Mouse (Mus musculus) mouse trophoblast stem cell (cell line): ENCODE measurements around the gene Bcor.

Experiments
- in situ Hi-C, 2 experiments: fragments of 300-500 bp; cut with MseI, MboI; formaldehyde crosslinking; loops; 2 replicates in 1 of 2; 3 replicates in 1 of 2; pipeline ENCODE4 v1.15.1; 2025

Bcor gene

DNA sequence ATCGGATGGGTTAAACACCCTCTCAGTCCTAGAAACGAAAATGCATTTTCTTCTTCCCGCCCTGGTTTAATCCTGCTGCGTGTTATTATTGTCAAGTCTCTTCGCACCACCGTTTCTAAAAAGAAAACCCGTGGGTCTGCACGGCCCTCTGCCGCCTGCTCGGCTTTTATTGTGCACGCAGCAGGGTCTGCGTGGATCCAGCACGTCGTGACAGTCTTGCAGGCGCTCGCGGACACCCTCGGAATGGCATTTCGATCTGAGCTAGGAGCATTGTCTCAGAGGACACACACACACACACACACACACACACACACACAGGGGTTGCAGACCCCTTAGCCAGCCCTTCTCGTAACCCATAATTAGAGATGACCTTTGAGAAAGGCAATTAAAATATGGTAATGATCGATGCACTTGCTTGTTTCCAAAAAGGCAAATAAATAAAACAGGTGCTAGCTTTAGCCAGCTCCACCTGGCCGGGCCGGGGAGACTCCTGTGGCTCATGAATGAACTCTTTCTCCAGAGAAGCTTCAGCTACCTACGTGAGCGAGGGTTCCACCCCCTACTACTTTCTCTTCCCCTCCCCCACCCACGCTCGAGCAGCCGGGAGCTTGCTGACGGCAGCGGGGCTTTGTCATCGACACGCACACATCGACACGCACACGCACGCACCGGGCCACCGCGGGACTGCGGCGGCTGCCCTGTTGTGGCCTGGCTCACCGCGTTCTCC is 8.7 kb downstream of the Bcor start:
- in situ Hi-C loops: no loop called here

DNA sequence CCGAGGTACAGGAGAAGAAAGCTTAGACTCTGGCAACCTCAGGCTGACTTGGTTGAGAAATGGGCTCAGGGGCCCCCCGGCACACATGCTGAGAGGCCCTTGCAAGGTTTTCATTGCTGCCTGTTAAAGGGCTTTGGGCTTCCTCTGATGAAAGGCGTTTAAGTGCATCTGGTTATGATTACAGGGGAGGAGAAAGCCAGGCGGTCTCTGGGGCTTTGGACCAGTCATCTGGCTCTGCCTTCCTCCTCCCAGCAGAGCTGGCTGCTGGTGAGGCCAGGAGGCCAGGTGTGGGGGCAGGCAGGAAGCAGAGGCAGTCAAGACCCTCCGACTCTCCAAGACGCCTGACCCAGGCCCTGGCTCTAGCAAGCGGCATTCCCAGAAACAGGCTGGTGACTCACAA is 9.7 kb downstream of the Bcor start:
- in situ Hi-C loops: no loop called here

DNA sequence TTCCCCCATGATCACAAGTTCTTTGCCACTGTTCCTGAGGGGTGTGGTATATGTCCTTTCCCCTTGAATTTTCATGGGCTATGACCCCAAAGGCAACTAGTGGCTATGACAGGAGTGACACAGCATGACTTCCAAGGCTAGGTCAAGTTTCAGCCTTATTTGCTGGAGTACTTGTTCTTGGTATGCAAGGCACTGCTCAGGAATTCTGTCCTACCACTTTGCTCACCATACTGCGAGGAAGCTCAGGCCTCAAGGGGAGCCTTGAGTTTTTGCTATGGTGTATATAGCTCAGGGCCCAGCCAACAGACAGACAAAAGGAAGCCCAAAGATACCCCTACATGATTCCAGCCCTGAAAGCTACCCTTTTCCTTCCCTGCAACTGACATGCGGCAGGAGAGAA is 13.9 kb downstream of the Bcor start:
- in situ Hi-C loops: no loop called here

DNA sequence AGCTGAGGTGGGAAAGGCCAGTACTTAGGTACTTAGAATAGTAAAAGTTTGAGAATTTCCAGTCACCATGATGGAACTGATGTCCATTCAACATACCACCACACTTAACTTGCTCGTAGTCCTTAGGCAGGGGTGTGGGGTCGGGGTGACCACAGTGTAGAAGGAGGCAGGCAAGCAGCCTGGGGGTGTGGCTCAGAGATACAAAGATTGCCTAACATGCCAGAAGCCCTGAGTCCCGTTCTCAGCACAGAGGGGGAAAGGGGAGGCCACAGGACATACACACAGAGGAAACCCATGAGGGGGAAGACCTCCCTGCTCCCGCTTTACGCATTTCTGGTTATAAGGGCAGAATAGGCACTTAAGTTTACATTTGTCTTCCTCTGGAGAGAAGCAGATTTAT is 17.3 kb downstream of the Bcor start:
- in situ Hi-C loops: no loop called here

DNA sequence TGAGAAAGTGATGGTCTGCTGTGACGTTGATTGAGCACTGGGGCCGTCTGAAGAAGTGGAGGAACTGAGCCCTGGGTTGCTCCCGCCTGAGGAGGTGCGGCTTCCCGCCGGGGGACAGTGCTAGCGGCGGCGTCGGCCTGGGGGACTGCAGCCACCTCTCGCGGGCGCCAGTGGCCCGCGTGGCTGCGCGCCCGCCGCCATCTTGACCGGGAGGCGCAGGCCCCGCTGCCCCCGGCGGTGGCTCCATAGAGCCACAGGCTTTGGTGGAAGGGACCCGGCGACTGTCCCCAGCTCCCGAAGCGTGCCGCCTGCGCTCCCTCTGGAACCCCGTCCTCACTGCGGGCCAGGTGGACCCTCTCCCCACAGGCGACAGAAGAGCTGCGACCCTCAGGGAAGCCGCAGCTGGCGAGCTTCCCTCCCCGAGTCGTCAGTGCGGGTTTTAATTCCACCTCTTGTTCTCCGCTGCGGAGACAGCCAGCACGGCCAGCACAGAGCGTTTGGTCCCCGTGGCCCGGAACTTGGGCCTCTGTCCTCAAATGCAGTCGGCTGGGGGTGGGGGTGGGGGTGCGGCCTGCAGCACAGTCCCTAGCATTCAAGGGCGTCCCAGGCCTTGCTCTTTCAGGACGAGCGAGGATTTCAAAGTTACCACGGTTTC is 19.9 kb downstream of the Bcor start:
- in situ Hi-C loops: no loop called here

DNA sequence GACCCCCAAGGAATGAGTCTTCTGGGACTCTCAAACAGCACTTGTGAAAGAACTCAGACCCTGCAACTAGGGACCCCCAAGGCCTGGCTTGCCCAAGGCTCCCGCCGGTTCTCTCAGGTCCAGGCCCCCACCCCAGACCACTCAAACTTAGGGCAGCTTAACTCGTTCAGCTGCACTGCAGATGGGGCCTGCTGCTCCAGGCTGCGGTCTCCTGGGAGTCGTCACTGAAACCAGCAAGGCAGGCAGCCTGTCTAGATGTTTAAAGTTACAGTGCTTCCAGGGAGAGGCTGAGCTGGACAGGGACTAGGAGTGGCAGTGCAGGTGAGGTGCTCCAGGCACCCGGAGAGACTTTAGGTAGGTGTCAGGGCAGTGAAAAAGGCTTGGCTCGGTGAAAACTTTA is 21.9 kb downstream of the Bcor start:
- in situ Hi-C loops: no loop called here

DNA sequence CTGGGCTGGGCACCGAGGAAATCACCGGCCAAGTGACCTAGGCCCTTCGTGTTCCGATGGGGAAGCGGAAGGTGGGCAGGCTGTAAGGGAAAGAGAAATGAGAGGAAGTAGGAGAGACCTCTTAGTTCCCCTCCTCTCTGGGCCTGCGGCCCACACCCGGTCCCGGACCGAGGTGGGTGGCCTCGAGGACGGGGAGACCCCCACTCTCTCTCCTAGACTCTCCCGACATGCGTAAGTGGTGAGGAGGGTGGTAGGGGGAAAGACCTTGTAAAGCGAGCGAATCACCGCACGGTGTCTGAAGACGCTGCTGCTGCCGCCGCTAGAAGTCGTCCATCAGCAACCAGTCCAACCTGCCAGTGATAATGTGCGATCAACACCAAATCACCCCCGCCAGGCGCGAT is 23.0 kb downstream of the Bcor start:
- in situ Hi-C loops: no loop called here

DNA sequence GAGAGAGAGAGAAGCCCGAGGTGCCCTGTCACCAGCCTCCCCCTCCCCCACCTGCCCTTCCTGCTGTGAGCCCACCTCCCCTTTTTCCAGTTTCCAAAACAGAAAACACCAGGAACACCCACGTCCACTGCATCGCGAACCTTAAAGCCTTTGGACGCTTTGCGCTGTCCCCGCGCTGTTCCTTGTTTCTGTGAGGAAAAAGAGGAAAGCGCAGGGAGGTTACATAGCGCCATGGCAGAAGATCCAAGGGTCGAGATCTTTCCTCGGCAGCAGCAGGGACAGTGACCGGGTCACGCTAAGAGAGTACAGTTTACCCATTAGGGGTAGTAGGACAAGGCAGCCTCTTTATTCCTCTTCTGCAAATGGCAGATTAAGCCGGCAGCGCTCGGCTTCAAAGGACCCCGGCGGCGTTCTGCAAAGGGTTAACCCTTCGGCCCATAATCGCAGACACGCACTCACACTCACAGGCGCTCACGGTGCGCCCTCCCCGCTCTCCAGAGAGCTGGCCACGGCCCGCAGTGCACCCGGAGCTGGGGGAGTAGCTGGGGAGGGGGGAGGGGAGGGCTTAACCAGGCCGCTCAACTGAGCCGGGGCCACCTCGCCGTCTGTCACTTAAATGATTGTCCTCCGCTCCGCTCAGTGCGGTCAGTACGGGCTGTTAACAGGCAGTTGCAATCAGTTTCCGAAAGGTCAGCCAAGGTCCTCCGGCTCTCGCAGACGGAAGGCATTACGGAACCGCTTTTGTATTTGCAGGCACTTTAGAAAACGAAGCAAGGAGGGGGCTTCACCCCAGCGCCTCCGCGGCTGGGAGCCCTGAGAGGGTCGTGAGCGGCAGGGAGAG is 23.7 kb downstream of the Bcor start:
- in situ Hi-C loops: no loop called here

DNA sequence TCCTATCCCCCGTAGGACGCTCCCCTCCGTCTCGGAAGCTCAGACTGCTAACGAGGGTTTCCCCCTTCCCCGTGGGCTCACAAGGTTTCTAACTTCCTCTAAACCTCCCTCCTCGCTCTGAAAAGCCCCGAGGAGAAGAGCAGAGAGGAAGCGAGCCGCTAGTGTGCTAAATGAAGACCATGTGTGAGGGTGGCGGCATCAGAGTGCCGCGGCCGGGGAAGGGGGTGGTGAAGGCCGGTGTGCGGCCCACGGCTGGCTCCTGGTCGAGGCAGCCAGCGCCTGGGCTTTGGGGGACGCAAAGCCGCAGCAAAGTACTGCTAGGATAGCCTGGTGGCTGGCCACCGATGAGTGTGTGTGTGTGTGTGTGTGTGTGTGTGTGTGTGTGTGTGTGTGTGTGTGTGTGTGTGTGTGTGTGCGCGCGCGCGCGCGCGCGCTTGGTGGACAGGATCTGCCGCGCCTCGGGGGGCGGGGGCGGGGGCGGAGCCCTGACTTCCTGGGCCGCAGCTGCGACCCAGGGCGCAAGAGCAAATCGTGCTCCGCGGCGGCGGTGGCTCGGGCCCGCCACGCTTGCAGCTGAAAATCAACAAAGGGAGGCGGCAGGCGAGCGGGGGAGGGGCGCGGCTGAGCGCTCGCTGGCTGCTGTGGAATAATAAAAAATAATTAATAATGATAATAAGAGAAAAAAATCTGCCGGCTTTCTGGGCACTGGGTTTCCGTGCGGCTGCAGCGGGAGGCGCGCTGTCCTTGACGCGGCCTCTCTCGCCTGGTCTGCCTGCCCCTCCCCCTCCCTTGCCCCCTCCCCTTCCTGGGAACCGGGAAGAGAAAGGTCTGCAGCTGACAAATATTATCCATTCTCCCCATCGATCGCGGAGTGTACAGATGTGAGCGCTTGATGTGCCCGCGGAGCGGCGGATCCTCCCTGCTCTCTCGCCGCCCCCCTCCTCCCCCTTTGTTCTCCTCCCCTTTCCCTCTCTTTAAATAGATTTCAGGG is 24.7 kb downstream of the Bcor start:
- in situ Hi-C loops: no loop called here

DNA sequence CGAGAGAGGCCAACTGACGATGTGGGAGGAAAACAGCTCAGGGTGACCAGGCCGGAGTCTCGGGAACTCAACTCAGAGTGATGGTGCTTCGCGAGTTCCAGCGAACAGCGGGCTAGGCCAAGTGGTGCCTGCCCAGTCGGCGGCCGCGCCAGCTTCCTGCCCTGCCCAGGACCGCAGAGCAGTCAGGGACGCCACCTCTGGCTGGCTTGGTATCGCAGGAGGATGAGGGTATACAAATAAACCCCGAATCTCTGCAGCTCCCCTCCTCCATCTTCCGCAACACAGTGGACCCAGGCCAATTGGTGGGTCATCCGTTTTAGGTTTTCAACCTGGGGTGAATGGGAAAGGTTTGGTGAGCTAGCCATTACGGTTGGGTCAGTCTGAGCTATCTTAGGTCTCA is 25.6 kb downstream of the Bcor start:
- in situ Hi-C loops: no loop called here

DNA sequence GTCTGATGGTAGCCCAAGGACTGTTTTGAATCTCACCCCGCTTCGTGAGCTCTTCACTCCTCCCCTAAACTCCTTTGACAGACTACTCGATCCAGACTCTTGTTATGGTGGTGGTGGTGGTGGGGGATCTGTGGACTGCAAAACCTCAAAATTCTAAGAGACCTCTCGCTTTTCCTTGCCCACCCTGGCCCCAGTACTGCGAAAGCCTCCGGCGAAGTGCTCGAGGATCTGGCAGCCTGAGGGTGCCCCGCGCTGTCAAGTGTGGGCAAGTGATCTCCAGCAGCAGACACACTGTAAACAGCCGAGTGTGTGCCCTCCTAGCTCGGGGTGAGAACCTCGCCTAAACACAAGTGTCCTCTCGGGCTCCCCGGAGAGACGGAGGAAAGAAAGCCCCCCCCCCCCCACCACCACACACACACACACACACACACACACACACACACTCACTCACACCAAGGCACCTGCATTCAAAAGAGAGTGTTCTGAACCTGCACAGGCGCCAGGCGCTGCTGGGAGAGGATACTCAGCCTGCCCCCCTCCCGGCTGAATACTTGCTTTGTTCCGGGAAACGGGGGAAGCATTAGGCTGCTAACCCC is 26.2 kb downstream of the Bcor start:
- in situ Hi-C loops: no loop called here

DNA sequence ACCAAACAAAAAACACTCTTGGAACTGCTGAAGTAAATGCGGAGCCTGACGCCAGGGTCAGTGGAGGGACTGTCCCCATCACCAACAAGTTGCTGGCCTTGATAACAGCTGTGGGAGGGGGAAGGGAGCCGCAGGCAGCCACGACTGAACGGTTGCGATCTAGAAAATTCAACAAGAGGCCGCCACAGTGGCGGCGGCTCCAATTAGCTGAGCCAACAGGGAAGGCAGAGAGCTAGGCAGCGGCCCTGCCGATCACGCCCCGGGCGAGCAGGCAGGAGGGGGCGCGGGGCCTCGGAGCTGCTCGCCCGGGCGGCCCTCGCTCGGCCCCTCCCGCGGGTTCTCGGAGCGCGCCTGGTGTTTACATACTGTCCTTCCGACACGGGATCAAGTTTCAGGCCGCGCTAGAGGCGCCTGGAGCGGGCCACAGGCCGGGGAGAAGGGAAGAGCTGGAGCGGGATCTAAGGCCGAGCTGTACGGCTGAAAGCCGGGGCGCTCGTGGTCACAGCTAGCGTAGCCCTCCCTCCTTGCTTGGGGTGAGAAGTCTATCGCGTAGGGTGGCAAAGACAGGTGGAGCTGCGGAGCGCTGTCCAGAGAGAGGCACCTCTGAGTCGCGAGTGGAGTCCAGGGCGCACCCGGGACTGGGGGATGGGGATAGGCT is 26.8 kb downstream of the Bcor start:
- in situ Hi-C loops: no loop called here

DNA sequence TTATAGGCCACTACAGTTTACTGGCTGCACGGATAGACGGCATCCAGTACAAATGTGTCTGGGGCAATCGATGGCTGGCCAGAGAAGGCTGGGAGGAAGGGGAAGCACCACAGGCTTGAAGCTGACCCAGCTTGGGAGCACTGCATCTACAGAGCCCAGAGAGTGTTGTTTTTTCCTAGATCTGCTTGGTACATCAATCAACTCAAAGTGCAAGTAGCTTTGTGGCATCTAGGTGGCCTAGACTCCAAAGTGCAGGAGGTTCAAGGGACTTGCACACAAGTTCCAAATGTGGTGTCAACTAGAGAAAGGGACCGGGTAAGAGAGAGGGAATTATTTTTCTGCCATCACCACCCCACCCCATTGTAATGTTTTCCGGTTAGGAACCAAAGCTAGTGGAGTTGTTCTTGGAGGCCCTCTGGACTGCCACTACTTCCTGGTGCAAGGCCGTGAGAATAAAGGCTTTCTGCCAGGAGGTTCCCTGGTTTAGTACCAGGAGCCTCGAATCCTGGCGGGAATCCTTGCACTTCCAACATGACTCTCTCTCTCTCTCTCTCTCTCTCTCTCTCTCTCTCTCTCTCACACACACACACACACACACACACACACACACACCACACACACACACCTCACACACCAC is 27.5 kb downstream of the Bcor start:
- in situ Hi-C loops: no loop called here

DNA sequence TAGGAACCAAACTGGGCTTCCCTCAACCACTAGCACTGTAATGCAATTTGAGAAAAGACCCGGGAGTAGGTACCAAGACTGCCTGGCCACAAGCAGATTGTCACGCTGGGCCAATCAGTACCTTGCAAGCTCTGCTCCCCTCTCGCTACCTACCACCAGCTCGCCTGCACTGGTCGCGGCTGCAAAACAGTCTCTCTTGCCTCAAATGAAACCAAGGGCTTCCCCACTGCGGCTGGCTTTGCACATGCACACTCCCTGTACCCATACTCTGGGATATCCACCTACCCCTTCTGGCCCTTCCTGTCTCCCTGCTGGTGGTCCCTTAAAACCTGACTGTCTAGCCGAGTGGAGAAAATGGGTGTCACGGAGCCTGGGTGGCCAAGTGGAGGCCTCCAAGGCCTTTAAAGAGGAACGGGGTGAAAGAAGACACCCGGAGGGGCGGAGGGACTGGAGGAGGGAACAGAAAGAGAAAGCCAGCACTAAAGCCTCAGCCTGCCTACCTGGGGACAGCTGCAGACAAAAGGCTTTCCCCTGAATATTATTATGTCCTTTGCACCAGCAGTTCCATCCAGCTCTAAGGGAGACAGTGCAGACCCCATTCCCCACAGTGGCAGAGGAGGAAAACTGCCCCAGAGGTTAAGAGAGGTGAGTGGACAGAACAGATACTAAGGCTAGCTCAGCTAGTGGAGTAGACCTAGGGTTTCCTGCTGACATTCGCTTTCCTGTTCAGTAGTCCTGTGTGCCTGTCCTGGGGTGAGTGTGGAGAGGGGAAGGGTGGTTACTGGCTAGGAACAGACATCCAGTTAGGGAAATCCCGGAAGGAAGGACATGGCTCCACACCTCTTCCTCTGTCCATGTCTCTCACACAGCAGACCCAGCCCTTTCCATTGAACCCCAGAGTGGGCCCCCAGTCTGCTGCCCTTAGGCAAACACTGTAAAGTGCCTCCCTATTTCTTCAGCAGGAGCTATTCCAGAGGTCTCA is 30.0 kb downstream of the Bcor start:
- in situ Hi-C loops: no loop called here

DNA sequence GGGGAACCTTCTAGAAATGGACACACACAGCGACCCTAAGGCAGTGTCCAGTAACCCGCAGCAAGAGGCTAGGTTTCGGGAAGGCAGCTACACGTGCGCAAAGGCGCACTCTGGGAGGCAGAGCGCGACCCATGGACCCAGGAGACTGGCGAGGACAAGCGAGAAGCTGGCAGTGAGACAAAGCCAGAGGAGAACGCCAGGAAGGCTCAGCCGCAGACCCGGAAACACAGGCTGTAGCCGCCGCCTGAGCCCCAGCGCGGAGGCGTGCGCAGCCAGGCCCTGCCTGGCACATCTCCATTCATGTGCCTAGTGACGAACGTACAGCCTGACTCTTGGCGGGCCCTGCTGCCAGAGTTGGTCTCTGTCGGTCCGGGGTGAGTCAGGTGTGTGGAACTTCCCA is 30.9 kb downstream of the Bcor start:
- in situ Hi-C loops: no loop called here

DNA sequence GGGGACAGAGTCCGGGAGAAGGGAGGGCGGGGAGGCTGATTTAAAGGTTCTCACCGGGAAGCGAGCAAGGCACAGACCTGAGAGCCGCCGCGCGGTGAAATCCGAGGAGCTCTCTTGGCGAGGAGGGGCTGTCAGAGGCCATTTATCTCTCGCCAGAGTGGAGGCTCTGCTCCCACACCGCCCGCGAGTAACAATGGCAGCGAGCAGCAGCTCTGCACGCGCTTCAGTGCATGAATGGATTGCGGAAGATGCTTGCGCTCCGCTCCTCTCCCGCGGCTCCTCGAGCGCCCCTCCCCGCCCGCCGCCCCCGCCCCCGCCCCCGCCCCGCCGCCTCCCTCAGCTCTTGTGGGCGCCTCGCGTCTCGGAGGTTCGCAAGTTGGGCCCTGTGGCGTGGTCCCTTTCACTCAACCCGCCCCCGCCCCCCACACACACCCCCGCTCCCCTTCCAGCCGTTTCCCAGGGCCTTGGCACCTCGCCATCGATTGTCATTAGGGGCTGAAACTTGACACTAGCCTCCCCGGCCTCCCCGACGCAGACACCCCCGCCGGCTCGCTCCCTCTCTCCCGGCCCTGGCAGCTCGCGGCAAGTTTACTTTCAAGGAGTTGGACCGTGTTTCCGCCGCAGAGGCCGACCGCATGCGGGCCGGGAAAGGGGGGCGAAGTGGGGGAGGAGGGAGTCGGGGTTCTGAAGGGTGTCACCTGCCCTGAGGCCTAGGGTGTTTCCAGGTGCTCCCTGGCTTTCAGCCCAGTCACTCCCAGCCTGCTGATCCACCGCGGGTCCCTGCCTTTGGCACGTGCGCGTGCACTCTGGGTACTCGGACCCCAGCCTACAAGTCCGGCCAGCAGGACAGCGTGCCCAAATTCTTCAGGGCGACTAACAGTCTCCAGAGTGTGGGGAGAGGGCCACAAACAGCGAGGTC is 31.7 kb downstream of the Bcor start:
- in situ Hi-C loops: no loop called here

DNA sequence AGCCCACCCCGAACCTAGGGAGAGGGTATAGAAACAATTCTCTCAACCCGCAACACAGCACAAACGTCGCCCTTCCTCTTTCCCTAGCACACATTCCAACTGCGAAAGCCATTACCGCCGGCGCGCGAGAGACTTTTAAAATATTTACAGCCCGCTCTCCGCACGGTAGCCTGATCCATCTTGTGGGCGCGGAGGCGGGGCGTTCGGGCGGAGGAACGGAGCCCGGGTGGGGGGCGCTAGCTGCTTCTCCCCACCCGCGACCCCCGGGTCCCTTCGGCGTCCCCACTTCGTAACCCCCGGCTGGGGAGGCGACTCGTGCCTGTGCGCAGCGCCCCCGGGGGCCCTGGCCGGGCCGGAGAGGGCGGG is 32.4 kb downstream of the Bcor start:
- in situ Hi-C loops: no loop called here

DNA sequence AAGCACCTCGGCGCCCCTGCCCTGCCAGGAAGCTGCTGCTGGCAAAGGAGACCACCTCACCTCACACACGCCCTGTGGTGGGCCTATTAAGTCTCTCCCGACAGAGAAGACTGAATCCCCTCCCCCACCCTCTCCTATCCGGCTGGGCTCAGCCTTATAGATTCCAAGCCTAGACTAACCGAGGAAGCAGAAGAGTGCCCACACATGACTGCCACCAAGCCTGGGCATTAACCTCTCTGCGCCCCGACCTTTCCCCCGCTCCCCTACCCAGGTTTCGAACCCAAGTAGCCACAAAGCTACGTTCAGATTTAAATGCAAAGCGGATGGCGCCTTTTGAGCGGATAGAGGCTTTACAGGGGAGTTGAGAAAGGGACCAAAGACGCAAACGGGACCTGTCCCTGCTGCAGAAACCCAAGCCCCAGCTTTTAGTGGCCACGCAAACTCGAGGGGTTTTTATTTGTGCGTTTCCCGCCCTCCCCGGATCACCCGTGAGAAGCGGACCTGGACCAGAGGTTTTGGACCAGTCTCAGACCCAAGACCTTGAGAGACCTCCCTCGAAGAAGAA is 33.0 kb downstream of the Bcor start:
- in situ Hi-C loops: no loop called here
